Mouse (Mus musculus): ENCODE results near the gene Dnajb14. TPM values are rescaled to one million over a fixed set of nuclear protein-coding genes. Genes with fewer than 3 reads are reported as not detected.

The Dnajb14 gene
- 2.5 TPM for polyA plus RNA-seq (2015; fragmentation: Illumina TruSeq; extraction: RNeasy Lipid Tissue Mini Kit (QIAGEN cat#74804); ENCODE audit: insufficient read depth, low read depth, low replicate concordance)

GRCm38 (mm10) chr3:137867437-137868093 is at the start of gene Dnajb14:
TSS of gene Dnajb14 (plus strand) at chr3:137867675.

GRCm38 (mm10) chr3:137864124-137864987 is 3.1 kb upstream of the Dnajb14 start, which contains the start of gene H2afz:
TSS of gene H2afz (plus strand) at chr3:137864487.

GRCm38 (mm10) chr3:137918172-137918931 is 50.9 kb downstream of the Dnajb14 start, which contains the start of gene Lamtor3:
TSS of gene Lamtor3 (plus strand) at chr3:137918506.

Other genes starting within 250 kb of the Dnajb14 start
- gene Ddit4l, start 246.1 kb upstream of the Dnajb14 start, polyA plus RNA-seq (2015; fragmentation: Illumina TruSeq; extraction: RNeasy Lipid Tissue Mini Kit (QIAGEN cat#74804); ENCODE audit: insufficient read depth, low read depth, low replicate concordance), result 3.1 TPM
- not detected for gene Gm21962, start 196.2 kb upstream of the Dnajb14 start, polyA plus RNA-seq (2015; fragmentation: Illumina TruSeq; extraction: RNeasy Lipid Tissue Mini Kit (QIAGEN cat#74804); ENCODE audit: insufficient read depth, low read depth, low replicate concordance)
- gene H2afz, start 3.2 kb upstream of the Dnajb14 start, polyA plus RNA-seq (2015; fragmentation: Illumina TruSeq; extraction: RNeasy Lipid Tissue Mini Kit (QIAGEN cat#74804); ENCODE audit: insufficient read depth, low read depth, low replicate concordance), result 49.4 TPM
- gene Lamtor3, start 50.8 kb downstream of the Dnajb14 start, polyA plus RNA-seq (2015; fragmentation: Illumina TruSeq; extraction: RNeasy Lipid Tissue Mini Kit (QIAGEN cat#74804); ENCODE audit: insufficient read depth, low read depth, low replicate concordance), result 21.6 TPM
- 2.8 TPM for gene Dapp1, start 113.9 kb downstream of the Dnajb14 start, polyA plus RNA-seq (2015; fragmentation: Illumina TruSeq; extraction: RNeasy Lipid Tissue Mini Kit (QIAGEN cat#74804); ENCODE audit: insufficient read depth, low read depth, low replicate concordance)
- gene 1110002E22Rik, start 197.4 kb downstream of the Dnajb14 start, polyA plus RNA-seq (2015; fragmentation: Illumina TruSeq; extraction: RNeasy Lipid Tissue Mini Kit (QIAGEN cat#74804); ENCODE audit: insufficient read depth, low read depth, low replicate concordance), result not detected
- gene Gm5105, start 199.7 kb downstream of the Dnajb14 start, polyA plus RNA-seq (2015; fragmentation: Illumina TruSeq; extraction: RNeasy Lipid Tissue Mini Kit (QIAGEN cat#74804); ENCODE audit: insufficient read depth, low read depth, low replicate concordance), result not detected

Data from pancreas, adult 10 weeks (tissue).